Mouse (Mus musculus): ENCODE data around the gene Gtf2f2.

GRCm38 (mm10) chr14:76001781-76002180 lies 8.9 kb downstream of the Gtf2f2 start:
- TF ChIP-seq GATA1 (IDR thresholded peaks at IDR 0.05; ENCODE audit: low read length), result no peak
- TF ChIP-seq TAL1 (IDR thresholded peaks at IDR 0.05; ENCODE audit: low read length), result no peak

Data from erythroblast, embryonic 14.5 days (primary cell).